Mouse (Mus musculus) embryonic facial prominence, embryonic 11.5 days (tissue): Measurements from ENCODE around the gene Rapgef3. TPM values are rescaled to one million over a fixed set of nuclear protein-coding genes. Genes with fewer than 3 reads are reported as not detected.

Experiments
- ATAC-seq: fragments of 200-750 bp; cut with Nextera tagmentation; replicated peaks from 2 replicates; pipeline ENCODE4 v1.8.0; 2017; ENCODE audit warnings: low read depth; ENCODE audit not compliant: insufficient number of reproducible peaks, low FRiP score, low TSS enrichment
- DNase-seq: peaks from one replicate; pipeline ENCODE4 v3.0.0-alpha.2; 2015; ENCODE audit warnings: low spot score
- H3K27ac ChIP-seq: fragments of 300-500 bp; sonication (generic); replicated peaks from 2 replicates; pipeline ENCODE4 v1.5.1; 2014; ENCODE audit warnings: mild to moderate bottlenecking, low read depth, low read length, control low read depth
- H3K27me3 ChIP-seq: fragments of 300-500 bp; sonication (generic); 2 replicates; pipeline ENCODE4 v1.6.1; 2014; ENCODE audit warnings: mild to moderate bottlenecking, low read length, moderate library complexity, mixed read lengths; ENCODE audit not compliant: control insufficient read depth, insufficient read depth
- H3K36me3 ChIP-seq: fragments of 300-500 bp; sonication (generic); replicated peaks from 2 replicates; pipeline ENCODE4 v1.6.1; 2014; ENCODE audit warnings: low read depth, mild to moderate bottlenecking, low read length, moderate library complexity, mixed read lengths; ENCODE audit not compliant: control insufficient read depth, insufficient read depth
- H3K4me1 ChIP-seq: fragments of 300-500 bp; sonication (generic); 2 replicates; pipeline ENCODE4 v1.6.1; 2014; ENCODE audit warnings: low read length, mixed read lengths; ENCODE audit not compliant: control insufficient read depth, insufficient read depth
- H3K4me2 ChIP-seq: fragments of 300-500 bp; sonication (generic); 2 replicates; pipeline ENCODE4 v1.6.1; 2014; ENCODE audit warnings: low read depth, mild to moderate bottlenecking, control low read depth, low read length, moderate library complexity
- H3K4me3 ChIP-seq: fragments of 300-500 bp; sonication (generic); 2 replicates; pipeline ENCODE4 v1.5.1; 2014; ENCODE audit warnings: low read depth, low read length, control low read depth
- H3K9ac ChIP-seq: fragments of 300-500 bp; sonication (generic); replicated peaks from 2 replicates; pipeline ENCODE4 v1.6.1; 2014; ENCODE audit warnings: mild to moderate bottlenecking, control low read depth, low read length
- H3K9me3 ChIP-seq: fragments of 300-500 bp; sonication (generic); replicated peaks from 2 replicates; pipeline ENCODE4 v1.6.1; 2016; ENCODE audit warnings: mild to moderate bottlenecking, low read length, inconsistent platforms, mixed read lengths; ENCODE audit not compliant: control insufficient read depth
- WGBS: fragments of 180-500 bp; shearing (Covaris S2); extraction: QIAGEN DNeasy Blood & Tissue Kit; methylation state at CpG from one replicate; pipeline ENCODE4 v1.1.7; 2014; 5-methylcytosine and 5-hydroxymethylcytosine counted together
- polyA plus RNA-seq: library from polyadenylated mRNA; unstranded; fragments of >200 nt; fragmentation: Nextera tagmentation; extraction: Ambion mirVana; gene quantifications from 2 replicates; pipeline ENCODE4 v1.2.1, GENCODE M21; 2014

Rapgef3 gene
- polyA plus RNA-seq, 1 experiment from 2014 or later: 2.4 TPM

DNA sequence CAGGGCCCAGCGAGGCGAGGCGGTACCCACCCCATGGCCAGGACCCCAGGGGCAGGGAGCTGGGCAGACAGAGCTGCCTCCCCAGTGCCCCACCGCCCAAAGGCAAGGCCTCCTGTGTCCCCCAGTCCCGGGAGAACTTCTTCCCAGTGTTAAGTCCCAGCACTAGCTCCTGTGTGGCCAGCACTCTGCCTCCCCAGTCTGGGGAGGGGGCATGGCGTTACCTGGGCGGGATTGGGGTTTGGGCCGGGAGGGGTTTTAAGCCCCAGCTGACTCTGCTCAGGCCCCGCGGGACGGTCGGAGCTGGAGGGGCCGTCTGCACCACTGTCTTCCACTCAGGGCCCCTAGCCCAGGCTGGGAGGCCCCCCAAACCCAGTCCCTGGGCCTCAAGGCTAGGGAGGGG is 33.1 kb upstream of the Rapgef3 start:
- no peak overlapping the region for H3K4me3 ChIP-seq
- no peak overlapping the region for H3K4me2 ChIP-seq
- no peaks in the 10 kb centered on the region for H3K27me3 ChIP-seq
- H3K9me3 ChIP-seq: no peaks in the 10 kb centered on the region
- no peaks in the 10 kb centered on the region for H3K36me3 ChIP-seq
- WGBS: 88% methylated on average over 13 of the region's 13 CpGs
- no peak overlapping the region for H3K9ac ChIP-seq
- H3K4me1 ChIP-seq: no peaks in the 10 kb centered on the region
- ATAC-seq (no peak), DNase-seq (no peak)
- no peak overlapping the region for H3K27ac ChIP-seq

GRCm38 (mm10) chr15:97799446-97799845 is 31.7 kb upstream of the Rapgef3 start:
- Histone ChIP-seq H3K4me3 (no peak overlapping the region), H3K27me3 (no peaks in the 10 kb centered on the region), H3K27ac (no peak overlapping the region), H3K36me3 (peaks cover 3% of the 10 kb centered on the region), H3K4me2 (no peak overlapping the region), H3K9me3 (no peaks in the 10 kb centered on the region), H3K4me1 (no peaks in the 10 kb centered on the region), H3K9ac (no peak overlapping the region)
- 88% methylated on average over 11 of the region's 11 CpGs for WGBS
- no peak for DNase-seq
- ATAC-seq: no peak

- Histone ChIP-seq H3K36me3 (peaks cover 3% of the 10 kb centered on the region), H3K9me3 (no peaks in the 10 kb centered on the region), H3K4me3 (no peak overlapping the region), H3K4me1 (no peaks in the 10 kb centered on the region), H3K9ac (no peak overlapping the region; the same call in 1 of the 2 replicates), H3K4me2 (no peak overlapping the region), H3K27ac (no peak overlapping the region), H3K27me3 (no peaks in the 10 kb centered on the region)
- no peak for ATAC-seq
- DNase-seq: no peak
- WGBS: 75% methylated on average over 17 of the region's 17 CpGs
Measured at GRCm38 (mm10) chr15:97798134-97798533, 30.4 kb upstream of the Rapgef3 start.

DNA sequence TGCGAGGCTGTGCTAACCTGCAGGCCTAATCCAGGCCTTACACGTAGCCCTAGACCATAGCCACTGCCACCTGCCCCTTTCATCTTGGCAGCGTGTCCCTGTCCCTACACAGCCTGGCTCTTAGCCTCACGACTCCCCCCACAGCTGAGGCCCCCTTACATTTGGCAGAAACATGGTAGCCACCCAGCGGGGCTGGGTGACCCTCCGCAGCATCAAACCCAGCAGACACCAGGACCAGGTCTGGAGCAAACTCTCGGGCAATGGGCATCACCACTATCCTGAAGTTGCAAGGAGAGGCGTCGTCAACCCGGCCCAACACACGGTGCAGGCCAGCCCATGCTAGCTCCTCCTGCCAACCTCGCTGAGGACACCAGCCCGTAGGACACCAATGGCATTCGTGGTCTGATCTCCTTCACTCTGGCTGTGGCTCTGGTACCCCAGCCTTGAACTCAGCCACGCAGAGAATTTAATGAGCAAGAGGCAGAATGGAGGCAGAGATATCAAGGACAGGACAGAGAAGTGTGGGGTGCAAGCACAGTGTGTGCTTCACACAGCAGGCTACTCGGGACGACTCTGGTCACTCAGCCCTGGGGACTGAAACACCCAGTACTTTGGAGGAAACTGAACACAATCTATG is 29.0 kb upstream of the Rapgef3 start:
- Histone ChIP-seq H3K4me3 (no peak overlapping the region), H3K9me3 (no peaks in the 10 kb centered on the region), H3K36me3 (peaks cover 3% of the 10 kb centered on the region), H3K9ac (no peak overlapping the region), H3K27ac (no peak overlapping the region), H3K27me3 (no peaks in the 10 kb centered on the region), H3K4me1 (no peaks in the 10 kb centered on the region), H3K4me2 (no peak overlapping the region)
- ATAC-seq: no peak
- WGBS: 93% methylated on average over 17 of the region's 17 CpGs
- no peak for DNase-seq

DNA sequence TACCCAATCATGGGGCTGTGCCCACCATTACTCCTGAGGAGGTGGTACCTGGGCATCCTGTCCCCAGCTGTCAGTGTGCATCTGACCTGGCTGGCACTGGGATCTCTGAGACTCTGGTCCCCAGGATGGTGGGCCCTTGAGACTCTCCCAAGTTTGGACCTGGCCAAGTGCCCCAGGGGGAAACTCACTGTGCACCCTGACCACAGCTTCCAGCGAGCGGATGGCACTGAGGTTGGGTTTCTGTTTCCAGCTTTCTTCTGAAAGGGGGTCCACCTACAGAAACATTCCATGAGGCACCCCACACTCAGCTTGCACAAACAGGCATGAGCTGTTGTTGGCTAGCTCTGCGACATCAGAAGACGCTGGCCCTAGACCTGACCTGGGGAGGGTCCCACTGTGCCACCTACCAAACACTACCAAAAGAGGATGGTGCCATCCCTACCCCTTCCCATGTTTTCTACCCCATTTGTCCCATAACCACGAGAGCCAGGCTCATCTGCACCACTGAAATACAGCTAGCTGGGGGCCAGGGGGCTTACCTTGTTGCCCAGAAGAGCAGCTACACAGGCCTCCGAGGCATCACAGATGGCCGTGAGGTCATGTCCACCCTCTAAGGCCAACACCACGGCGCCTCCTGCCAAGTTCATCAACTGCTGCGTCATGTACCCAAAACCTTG is 27.9 kb upstream of the Rapgef3 start:
- no peak overlapping the region for H3K4me3 ChIP-seq
- ATAC-seq (no peak), DNase-seq (no peak)
- no peak overlapping the region for H3K9ac ChIP-seq
- no peaks in the 10 kb centered on the region for H3K4me1 ChIP-seq
- H3K4me2 ChIP-seq: no peak overlapping the region
- no peaks in the 10 kb centered on the region for H3K9me3 ChIP-seq
- peaks cover 3% of the 10 kb centered on the region for H3K36me3 ChIP-seq
- no peak overlapping the region for H3K27ac ChIP-seq
- WGBS: 94% methylated on average over 10 of the region's 10 CpGs
- H3K27me3 ChIP-seq: no peaks in the 10 kb centered on the region

DNA sequence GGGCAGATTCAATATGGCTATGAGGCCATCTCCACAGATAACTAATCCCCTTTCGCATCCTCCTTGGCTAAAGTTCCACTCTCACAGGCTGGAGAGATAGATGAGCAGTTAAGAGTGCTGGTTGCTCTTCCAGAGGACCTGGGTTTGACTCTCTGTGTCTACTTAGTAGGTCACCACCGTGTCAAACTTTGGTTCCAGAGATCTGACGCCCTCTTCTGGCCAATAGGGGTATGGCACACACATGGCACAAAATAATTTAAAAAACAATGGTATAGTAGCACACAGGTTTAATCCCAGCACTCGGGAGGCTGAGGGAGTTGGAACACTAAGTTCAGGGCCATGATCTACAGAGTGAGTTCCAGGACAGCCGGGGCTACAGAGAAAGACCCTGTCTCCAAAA is 26.5 kb upstream of the Rapgef3 start:
- Histone ChIP-seq H3K9me3 (no peaks in the 10 kb centered on the region), H3K27me3 (no peaks in the 10 kb centered on the region), H3K27ac (no peak overlapping the region), H3K4me3 (no peak overlapping the region), H3K36me3 (peaks cover 3% of the 10 kb centered on the region), H3K4me2 (no peak overlapping the region), H3K9ac (no peak overlapping the region), H3K4me1 (no peaks in the 10 kb centered on the region)
- DNase-seq (no peak), ATAC-seq (no peak)
- 71% methylated on average over 5 of the region's 5 CpGs for WGBS

DNA sequence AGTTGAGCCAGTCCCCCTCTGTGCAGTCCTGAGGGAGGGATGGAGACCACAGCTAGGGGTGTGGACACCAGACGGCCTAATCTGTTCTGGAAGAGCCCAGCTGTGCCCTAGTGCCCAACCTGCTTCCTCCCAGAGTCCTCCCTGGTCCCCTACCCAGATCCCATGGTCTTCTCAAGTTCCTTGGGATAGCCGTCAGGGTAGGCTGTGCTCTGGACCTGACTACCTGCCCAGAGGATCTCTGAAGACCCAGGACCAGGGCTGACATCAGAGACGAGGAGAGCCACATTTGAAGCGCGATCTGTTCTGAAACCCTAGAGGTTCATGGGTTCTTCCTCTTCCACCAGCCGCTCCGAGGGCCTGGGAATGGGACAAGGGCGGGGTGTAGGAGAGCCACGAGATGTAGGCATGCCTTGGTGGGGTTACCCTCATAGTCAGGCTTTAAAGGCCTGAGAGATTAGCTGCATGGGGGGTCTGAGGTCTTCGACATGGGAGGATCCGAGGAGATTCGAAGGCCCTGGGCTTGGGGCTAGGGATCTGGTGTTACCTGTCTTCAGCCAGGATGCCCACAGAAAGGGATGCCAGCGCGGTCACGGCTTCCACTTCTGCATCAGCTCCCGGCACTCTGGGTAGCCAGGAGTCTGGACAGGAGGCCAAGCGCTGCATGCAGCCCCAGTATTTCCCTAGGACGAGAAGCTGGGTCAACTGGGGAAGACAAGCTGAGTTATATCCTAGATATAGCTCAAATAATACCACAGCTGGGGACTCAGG is 25.8 kb upstream of the Rapgef3 start:
- DNase-seq: no peak
- 91% methylated on average over 18 of the region's 18 CpGs for WGBS
- Histone ChIP-seq H3K36me3 (peaks cover 3% of the 10 kb centered on the region), H3K4me2 (no peak overlapping the region), H3K4me1 (no peaks in the 10 kb centered on the region), H3K9ac (no peak overlapping the region), H3K27me3 (no peaks in the 10 kb centered on the region), H3K4me3 (no peak overlapping the region), H3K9me3 (no peaks in the 10 kb centered on the region), H3K27ac (no peak overlapping the region)
- no peak for ATAC-seq

- no peak for DNase-seq
- no peaks in the 10 kb centered on the region for H3K27me3 ChIP-seq
- H3K36me3 ChIP-seq: peaks cover 3% of the 10 kb centered on the region
- H3K4me2 ChIP-seq: no peak overlapping the region
- no peaks in the 10 kb centered on the region for H3K4me1 ChIP-seq
- no peak overlapping the region for H3K4me3 ChIP-seq
- WGBS: 90% methylated on average over 11 of the region's 11 CpGs
- H3K27ac ChIP-seq: no peak overlapping the region
- no peaks in the 10 kb centered on the region for H3K9me3 ChIP-seq
- H3K9ac ChIP-seq: no peak overlapping the region
- ATAC-seq: no peak
Measured at GRCm38 (mm10) chr15:97791126-97791700, 23.4 kb upstream of the Rapgef3 start.
